Mouse (Mus musculus) thymus, adult 2 months (tissue): Measurements from ENCODE around the gene Abhd12b. TPM values are rescaled to one million over a fixed set of nuclear protein-coding genes. Genes with fewer than 3 reads are reported as not detected.

Experiments
- DNase-seq: peaks from one replicate; pipeline ENCODE4 v3.0.0; 2021
- H3K27ac ChIP-seq: fragments of 200-500 bp; 2 replicates; pipeline ENCODE4 v1.5.1; 2012; ENCODE audit warnings: low read length, control low read depth; ENCODE audit not compliant: control insufficient read depth, insufficient read depth
- H3K27me3 ChIP-seq: fragments of 200-500 bp; 2 replicates; pipeline ENCODE4 v1.6.1; 2012; ENCODE audit warnings: mild to moderate bottlenecking, low read length, moderate library complexity, mixed read lengths; ENCODE audit not compliant: control insufficient read depth, insufficient read depth
- H3K36me3 ChIP-seq: fragments of 200-500 bp; 2 replicates; pipeline ENCODE4 v1.6.1; 2012; ENCODE audit warnings: mild to moderate bottlenecking, low read length, moderate library complexity; ENCODE audit not compliant: control insufficient read depth, insufficient read depth
- H3K4me1 ChIP-seq: fragments of 200-500 bp; replicated peaks from 2 replicates; pipeline ENCODE4 v1.6.1; 2012; ENCODE audit warnings: low read length; ENCODE audit not compliant: control insufficient read depth, insufficient read depth
- H3K4me3 ChIP-seq: fragments of 200-500 bp; 2 replicates; pipeline ENCODE4 v1.5.1; 2012; ENCODE audit warnings: mild to moderate bottlenecking, low read length, control low read depth, moderate library complexity; ENCODE audit not compliant: control insufficient read depth, insufficient read depth
- CTCF ChIP-seq: fragments of 200-500 bp; IDR thresholded peaks from 2 replicates; pipeline ENCODE4 v1.5.1; 2012; ENCODE audit warnings: mild to moderate bottlenecking, control low read depth, low read length, moderate library complexity, borderline replicate concordance; ENCODE audit not compliant: control insufficient read depth, poor library complexity, insufficient read depth; ENCODE audit errors: extremely low read depth
- POLR2A ChIP-seq: fragments of 200-500 bp; IDR thresholded peaks from 2 replicates; pipeline ENCODE4 v1.6.1; 2012; ENCODE audit warnings: mild to moderate bottlenecking, low read length, control low read depth, moderate library complexity; ENCODE audit not compliant: control insufficient read depth, poor library complexity, insufficient read depth; ENCODE audit errors: extremely low read depth
- WGBS: fragments of 180-500 bp; shearing (Covaris S2); methylation state at CpG from one replicate; pipeline ENCODE4 v1.1.7; 2018; 5-methylcytosine and 5-hydroxymethylcytosine counted together
- polyA plus RNA-seq: library from polyadenylated mRNA; depleted of rRNA; stranded (reverse); fragments of >200 nt; gene quantifications from 2 replicates; pipeline ENCODE4 v1.2.3, GENCODE M21; 2012

Gene Abhd12b
- polyA plus RNA-seq, 1 experiment, result 0.12 TPM

- no peaks in the 10 kb centered on the region for H3K36me3 ChIP-seq
- peaks cover 12% of the 10 kb centered on the region for H3K4me1 ChIP-seq
- no peak overlapping the region for H3K4me3 ChIP-seq
- no peak overlapping the region for H3K27ac ChIP-seq
- peak; percentile 74 for DNase-seq
- H3K27me3 ChIP-seq, result no peaks in the 10 kb centered on the region
- no peak for TF ChIP-seq CTCF
- no peak for TF ChIP-seq POLR2A
- 51% methylated on average over 20 of the region's 20 CpGs for WGBS
Observed at GRCm38 (mm10) chr12:70144637-70145448, 9.1 kb upstream of the Abhd12b start.

- no peak for TF ChIP-seq CTCF
- no peak for TF ChIP-seq POLR2A
- no peak overlapping the region for H3K4me3 ChIP-seq
- no peaks in the 10 kb centered on the region for H3K27me3 ChIP-seq
- DNase-seq, result no peak
- 89% methylated on average over 6 of the region's 6 CpGs for WGBS
- no peaks in the 10 kb centered on the region for H3K36me3 ChIP-seq
- peaks cover 10% of the 10 kb centered on the region for H3K4me1 ChIP-seq
- H3K27ac ChIP-seq, result no peak overlapping the region
Observed at GRCm38 (mm10) chr12:70145586-70145985, 8.4 kb upstream of the Abhd12b start.

GRCm38 (mm10) chr12:70147986-70148630, 5.8 kb upstream of the Abhd12b start:
- Histone ChIP-seq H3K27me3 (no peaks in the 10 kb centered on the region), H3K27ac (peak overlapping the region; percentile 73; the same call in 1 of the 2 replicates), H3K4me3 (peak overlapping the region; percentile 29; the same call in 1 of the 2 replicates), H3K4me1 (peaks cover 10% of the 10 kb centered on the region), H3K36me3 (no peaks in the 10 kb centered on the region)
- no peak for DNase-seq
- WGBS, result 11% methylated on average over 13 of the region's 13 CpGs
- TF ChIP-seq POLR2A, result no peak

- Histone ChIP-seq H3K4me3 (peak overlapping the region; percentile 39), H3K4me1 (peaks cover 10% of the 10 kb centered on the region), H3K36me3 (no peaks in the 10 kb centered on the region), H3K27ac (peak overlapping the region; percentile 57; the same call in 1 of the 2 replicates), H3K27me3 (no peaks in the 10 kb centered on the region)
- WGBS, result 18% methylated on average over 11 of the region's 11 CpGs
- peak; percentile 58 for DNase-seq
- TF ChIP-seq POLR2A (no peak), CTCF (no peak)
Observed at GRCm38 (mm10) chr12:70148631-70149265, 5.2 kb upstream of the Abhd12b start.

GRCm38 (mm10) chr12:70156222-70156621, 2.3 kb downstream of the Abhd12b start:
- DNase-seq, result no peak
- no peak for TF ChIP-seq CTCF
- TF ChIP-seq POLR2A, result no peak
- 65% methylated on average over 6 of the region's 6 CpGs for WGBS
- Histone ChIP-seq H3K4me3 (no peak overlapping the region), H3K36me3 (no peaks in the 10 kb centered on the region), H3K27ac (no peak overlapping the region), H3K27me3 (no peaks in the 10 kb centered on the region), H3K4me1 (no peaks in the 10 kb centered on the region)

- H3K27me3 ChIP-seq, result no peaks in the 10 kb centered on the region
- WGBS, result 64% methylated on average over 5 of the region's 5 CpGs
- DNase-seq, result no peak
- H3K27ac ChIP-seq, result no peak overlapping the region
- H3K4me3 ChIP-seq, result no peak overlapping the region
- H3K36me3 ChIP-seq, result no peaks in the 10 kb centered on the region
- TF ChIP-seq POLR2A (no peak), CTCF (no peak)
- H3K4me1 ChIP-seq, result no peaks in the 10 kb centered on the region
Observed at GRCm38 (mm10) chr12:70157292-70158066, 3.5 kb downstream of the Abhd12b start.
